Mouse (Mus musculus) thymus, adult 18-20 months (tissue): Measurements from ENCODE around the gene Gdpd1.

Experiments used
- DNase-seq, 2 experiments: peaks; one replicate each; pipeline ENCODE4 v3.0.0; 2022; ENCODE audit warnings: mixed read lengths in 2 of 2

Gdpd1 gene

GRCm38 (mm10) chr11:86984990-86985389 lies 88.9 kb downstream of the Gdpd1 start:
- no peak for DNase-seq
